16 mouse cellular contexts compared by ENCODE assay signal in genomic region chr11:38128851-38129250, GRCm38 (mm10).
"Had no signal": no experiment of that assay in that cellular context is flagged by ENCODE, and none has a peak within 500 bp of the region (broad histone marks: within the 10 kb centered on the region; RNA-seq: fewer than 3 reads in every experiment).

No protein-coding gene starts in this region.

- H3K36me3 ChIP-seq: neural tube, embryonic 12.5 days; neural tube, embryonic 13.5 days; neural tube, embryonic 15.5 days; stomach, embryonic 15.5 days had no signal

- H3K4me3 ChIP-seq: neural tube, embryonic 12.5 days; neural tube, embryonic 13.5 days; neural tube, embryonic 15.5 days; stomach, embryonic 15.5 days had no signal

- H3K4me1 ChIP-seq: neural tube, embryonic 12.5 days; neural tube, embryonic 13.5 days; neural tube, embryonic 15.5 days; stomach, embryonic 15.5 days had no signal

- H3K9me3 ChIP-seq: neural tube, embryonic 12.5 days; neural tube, embryonic 13.5 days; neural tube, embryonic 15.5 days; stomach, embryonic 15.5 days had no signal

- H3K27ac ChIP-seq: neural tube, embryonic 12.5 days; neural tube, embryonic 13.5 days; neural tube, embryonic 15.5 days; stomach, embryonic 15.5 days; stomach, postnatal 0 days had no signal

- H3K27me3 ChIP-seq: neural tube, embryonic 12.5 days; neural tube, embryonic 13.5 days; neural tube, embryonic 15.5 days; stomach, embryonic 15.5 days had no signal

- DNase-seq: right cerebral cortex, adult 18-20 months; right cerebral cortex, postnatal 14 days; right cerebral cortex, postnatal 25 days; right cerebral cortex, postnatal 4 days; spleen, adult 18-20 months; thymus, adult 18-20 months; thymus, adult 2 months; thymus, postnatal 14 days; thymus, postnatal 25 days; thymus, postnatal 36 days; thymus, postnatal 4 days had no signal
